Mouse (Mus musculus) E14TG2a.4 (cell line): ENCODE results near the gene Mrgpra6.
A peak's percentile ranks its signal among the peaks of the same experiment; 100 is the strongest.

Experiments used
- H3K27me3 ChIP-seq: 2 replicates; pipeline ENCODE4 v1.6.1; 2014; ENCODE audit warnings: low read length, control low read depth; ENCODE audit not compliant: insufficient read depth
- H3K36me3 ChIP-seq: 2 replicates; pipeline ENCODE4 v1.6.1; 2014; ENCODE audit warnings: low read length, control low read depth; ENCODE audit not compliant: insufficient read depth
- H3K4me1 ChIP-seq: replicated peaks from 2 replicates; pipeline ENCODE4 v1.6.1; 2014; ENCODE audit warnings: low read depth, low read length, control low read depth
- H3K4me3 ChIP-seq: replicated peaks from 2 replicates; pipeline ENCODE4 v1.5.1; 2014; ENCODE audit warnings: mild to moderate bottlenecking, low read length
- H3K9me3 ChIP-seq: 2 replicates; pipeline ENCODE4 v1.6.1; 2014; ENCODE audit warnings: low read length, control low read depth
- CTCF ChIP-seq: conservative IDR thresholded peaks from 2 replicates; pipeline ENCODE4 v1.5.1; 2014; ENCODE audit warnings: low read length
- NANOG ChIP-seq: IDR thresholded peaks from 2 replicates; pipeline ENCODE4 v1.6.1; 2014; ENCODE audit warnings: borderline replicate concordance, low read length, mixed read lengths
- POU5F1 ChIP-seq: IDR thresholded peaks from 2 replicates; pipeline ENCODE4 v1.6.1; 2014; ENCODE audit warnings: low read length, borderline replicate concordance

The Mrgpra6 gene

DNA sequence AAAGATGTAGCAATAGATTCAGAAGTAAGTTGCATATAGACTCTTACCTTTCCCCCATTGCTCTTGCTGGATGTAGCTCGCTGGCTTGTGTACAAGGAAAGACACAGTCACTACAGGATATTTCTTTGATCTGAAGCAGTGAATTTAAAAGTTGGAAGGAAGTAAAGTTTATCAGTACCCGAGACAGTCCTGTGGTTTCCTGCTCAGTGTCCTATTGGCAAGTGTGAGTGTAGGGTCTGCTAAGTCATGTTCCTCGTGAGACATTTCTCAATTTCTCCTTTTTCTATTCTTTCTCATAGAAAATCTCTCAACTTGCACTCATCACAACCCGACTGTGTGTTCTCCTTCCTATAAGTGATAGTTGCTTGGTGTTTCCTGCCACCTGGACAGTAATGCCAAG is at the start of gene Mrgpra6:
Mrgpra6 (minus strand) TSS at position 91 of the 400 bp plus-strand sequence.
- Histone ChIP-seq H3K27me3 (no peaks in the 10 kb centered on the region), H3K4me1 (no peaks in the 10 kb centered on the region), H3K9me3 (no peaks in the 10 kb centered on the region), H3K4me3 (no peak within 1 kb of the TSS), H3K36me3 (no peaks in the 10 kb centered on the region)
- no peak for TF ChIP-seq NANOG
- no peak for TF ChIP-seq CTCF
- TF ChIP-seq POU5F1 = no peak

- 0 out of 2 replicates have a peak, but pooled peaks cover 2% of the 10 kb centered on the region for H3K9me3 ChIP-seq
- TF ChIP-seq NANOG = no peak
- TF ChIP-seq CTCF = no peak
- no peak for TF ChIP-seq POU5F1
- H3K27me3 ChIP-seq = no peaks in the 10 kb centered on the region
Measured at GRCm38 (mm10) chr7:47252770-47253169, 48.0 kb upstream of the Mrgpra6 start, which contains the start of gene Mrgpra9. Mrgpra9 (minus strand) TSS chr7:47252848.

GRCm38 (mm10) chr7:47244658-47245057 is 39.9 kb upstream of the Mrgpra6 start:
- Histone ChIP-seq H3K27me3 (no peaks in the 10 kb centered on the region), H3K36me3 (no peaks in the 10 kb centered on the region), H3K4me1 (no peaks in the 10 kb centered on the region), H3K4me3 (no peak overlapping the region), H3K9me3 (0 out of 2 replicates have a peak, but pooled peaks cover 7% of the 10 kb centered on the region)
- TF ChIP-seq POU5F1 (no peak), CTCF (0 out of 2 replicates have a peak, but pooled peaks have one; percentile 3)

More at GRCm38 (mm10) chr7:47252770-47253169, 48.0 kb upstream of the Mrgpra6 start, which contains the start of gene Mrgpra9:
- Histone ChIP-seq H3K36me3 (no peaks in the 10 kb centered on the region), H3K4me3 (no peak within 1 kb of the TSS), H3K4me1 (peaks cover 6% of the 10 kb centered on the region; the same call in 1 of the 2 replicates)

- TF ChIP-seq POU5F1 (no peak), CTCF (no peak), NANOG (no peak)
Measured at GRCm38 (mm10) chr7:47195271-47195670, 9.4 kb downstream of the Mrgpra6 start.

DNA sequence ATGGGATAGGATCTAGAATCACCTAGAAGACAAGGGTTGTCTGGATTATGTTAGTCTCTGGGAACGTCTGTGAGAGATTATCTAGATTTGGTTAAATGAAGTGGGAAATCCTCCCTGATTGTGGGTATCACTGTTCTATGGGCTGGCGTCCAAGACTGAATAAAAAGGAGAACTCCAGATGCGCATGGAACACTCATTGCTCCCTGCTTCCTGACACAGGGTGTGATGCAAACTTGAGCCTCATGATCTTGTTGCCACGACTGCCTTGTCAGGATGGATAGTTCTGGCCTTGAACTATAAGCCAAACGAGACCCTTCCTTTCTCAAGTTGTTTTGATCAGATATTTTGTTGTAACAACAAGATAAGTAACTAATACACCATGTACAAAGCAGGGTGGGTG is 33.9 kb downstream of the Mrgpra6 start:
- no peak for TF ChIP-seq POU5F1
- TF ChIP-seq CTCF = no peak
- TF ChIP-seq NANOG = no peak
- Histone ChIP-seq H3K4me3 (no peak overlapping the region), H3K27me3 (no peaks in the 10 kb centered on the region), H3K9me3 (0 out of 2 replicates have a peak, but pooled peaks cover 2% of the 10 kb centered on the region), H3K36me3 (no peaks in the 10 kb centered on the region), H3K4me1 (no peaks in the 10 kb centered on the region)

More at GRCm38 (mm10) chr7:47195271-47195670, 9.4 kb downstream of the Mrgpra6 start:
- Histone ChIP-seq H3K4me1 (no peaks in the 10 kb centered on the region), H3K36me3 (no peaks in the 10 kb centered on the region), H3K4me3 (no peak overlapping the region), H3K9me3 (peaks cover 12% of the 10 kb centered on the region; the same call in 1 of the 2 replicates), H3K27me3 (no peaks in the 10 kb centered on the region)

GRCm38 (mm10) chr7:47165028-47165427 is 39.7 kb downstream of the Mrgpra6 start:
- no peak overlapping the region for H3K4me3 ChIP-seq
- peaks cover 9% of the 10 kb centered on the region; the same call in 1 of the 2 replicates for H3K9me3 ChIP-seq
- H3K27me3 ChIP-seq = 0 out of 2 replicates have a peak, but pooled peaks cover 3% of the 10 kb centered on the region
- TF ChIP-seq CTCF (no peak), NANOG (no peak), POU5F1 (no peak)
- H3K4me1 ChIP-seq = peaks cover 7% of the 10 kb centered on the region
- no peaks in the 10 kb centered on the region for H3K36me3 ChIP-seq

- no peak overlapping the region for H3K4me3 ChIP-seq
- TF ChIP-seq CTCF (no peak), POU5F1 (no peak), NANOG (no peak)
- H3K4me1 ChIP-seq = peaks cover 19% of the 10 kb centered on the region
- H3K36me3 ChIP-seq = no peaks in the 10 kb centered on the region
- H3K27me3 ChIP-seq = 0 out of 2 replicates have a peak, but pooled peaks cover 3% of the 10 kb centered on the region
- peaks cover 9% of the 10 kb centered on the region; the same call in 1 of the 2 replicates for H3K9me3 ChIP-seq
Measured at GRCm38 (mm10) chr7:47163203-47163602, 41.5 kb downstream of the Mrgpra6 start.

DNA sequence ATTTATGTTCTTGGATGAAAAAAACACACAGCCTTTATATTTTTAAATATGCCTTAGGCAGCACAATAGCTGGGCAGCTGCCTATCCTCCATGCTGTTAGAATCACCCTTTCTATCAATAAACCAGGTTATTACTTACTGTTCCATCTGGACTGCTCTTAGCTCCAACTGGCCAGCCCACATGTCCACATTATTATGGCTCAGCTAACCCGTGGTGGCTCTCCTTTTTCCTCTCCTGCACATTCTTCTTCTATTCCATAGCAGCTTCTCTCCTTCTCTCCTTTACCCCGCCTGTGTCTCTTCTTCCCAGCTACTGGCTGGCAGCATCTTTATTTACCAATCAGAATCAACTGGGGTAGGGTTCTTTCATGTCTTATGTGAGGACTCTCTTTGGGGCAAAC is 46.3 kb downstream of the Mrgpra6 start:
- peaks cover 21% of the 10 kb centered on the region for H3K4me1 ChIP-seq
- no peaks in the 10 kb centered on the region for H3K36me3 ChIP-seq
- H3K27me3 ChIP-seq = 0 out of 2 replicates have a peak, but pooled peaks cover 3% of the 10 kb centered on the region
- no peak overlapping the region for H3K4me3 ChIP-seq
- peaks cover 4% of the 10 kb centered on the region; the same call in 1 of the 2 replicates for H3K9me3 ChIP-seq
- TF ChIP-seq CTCF = no peak
- no peak for TF ChIP-seq NANOG
- TF ChIP-seq POU5F1 = no peak
